Comparison of ENCODE assay signal across 22 mouse cellular contexts in genomic region chr13:83666179-83666578, GRCm38 (mm10).
DNase-seq lines count a peak whose midpoint lies in the region; ATAC-seq and TF ChIP-seq lines count a peak whose summit lies in the region.
"Had no signal": no experiment of that assay in that cellular context is flagged by ENCODE, and none has a peak within 500 bp of the region (broad histone marks: within the 10 kb centered on the region; RNA-seq: fewer than 3 reads in every experiment).

No protein-coding gene starts in this region.

- no peak for DNase-seq in forebrain, embryonic 10.5 days (ENCODE audit: extremely low spot score, low spot score)
- DNase-seq in left cerebral cortex, adult 2 months (ENCODE audit: extremely low spot score in 1 of 2, low spot score in 2 of 2) = no peak
- no peak for DNase-seq in left cerebral cortex, adult 18-20 months (ENCODE audit: low spot score in 2 of 2)
- DNase-seq in forebrain, postnatal 0 days = peak; percentile 71
- DNase-seq in adrenal gland, postnatal 36 days = no peak
- DNase-seq: adrenal gland, adult 2 months; adrenal gland, postnatal 14 days; cerebellum, adult 18-20 months; cerebellum, adult 9-10 months; cerebellum, postnatal 14 days; gastrocnemius, postnatal 25 days; heart, adult 18-20 months; heart, postnatal 10 days; heart, postnatal 36 days had no signal

- no peaks in the 10 kb centered on the region for H3K27me3 ChIP-seq in forebrain, embryonic 15.5 days
- H3K27me3 ChIP-seq in forebrain, embryonic 10.5 days (ENCODE audit: poor library complexity, severe bottlenecking) = no peaks in the 10 kb centered on the region
- H3K27me3 ChIP-seq in forebrain, postnatal 0 days (ENCODE audit: insufficient read depth, low read length) = no peaks in the 10 kb centered on the region
- H3K27me3 ChIP-seq: heart, embryonic 12.5 days; heart, embryonic 15.5 days; hindbrain, embryonic 13.5 days; intestine, embryonic 15.5 days had no signal

- no peak overlapping the region for H3K9ac ChIP-seq in forebrain, embryonic 15.5 days (replicated peaks)
- H3K9ac ChIP-seq in forebrain, postnatal 0 days = no peak overlapping the region
- H3K9ac ChIP-seq: heart, embryonic 12.5 days; heart, embryonic 15.5 days; hindbrain, embryonic 13.5 days; intestine, embryonic 15.5 days had no signal

- TF ChIP-seq CTCF in left cerebral cortex, adult 2 months (IDR thresholded peaks at IDR 0.05) = no peak
- TF ChIP-seq CTCF in forebrain, postnatal 0 days (IDR thresholded peaks at IDR 0.05; ENCODE audit: low read depth) = no peak

- peak overlapping the region; percentile 78 for H3K27ac ChIP-seq in forebrain, embryonic 15.5 days (replicated peaks)
- H3K27ac ChIP-seq in forebrain, embryonic 10.5 days = no peak overlapping the region
- H3K27ac ChIP-seq in left cerebral cortex, adult 2 months = peak overlapping the region; percentile 62
- peak overlapping the region; percentile 62 for H3K27ac ChIP-seq in forebrain, postnatal 0 days (ENCODE audit: low read depth, low read length)
- H3K27ac ChIP-seq: heart, embryonic 15.5 days; hindbrain, embryonic 10.5 days; hindbrain, embryonic 13.5 days; intestine, embryonic 15.5 days had no signal

- no peak overlapping the region for H3K4me2 ChIP-seq in forebrain, embryonic 15.5 days (replicated peaks)
- no peak overlapping the region for H3K4me2 ChIP-seq in forebrain, postnatal 0 days (ENCODE audit: low read depth)
- H3K4me2 ChIP-seq: heart, embryonic 12.5 days; heart, embryonic 15.5 days; hindbrain, embryonic 13.5 days; intestine, embryonic 15.5 days had no signal

- H3K4me1 ChIP-seq in forebrain, embryonic 15.5 days = peaks cover 21% of the 10 kb centered on the region
- H3K4me1 ChIP-seq in forebrain, embryonic 10.5 days = peaks cover 14% of the 10 kb centered on the region
- peaks cover 3% of the 10 kb centered on the region; the same call in 1 of the 2 replicates for H3K4me1 ChIP-seq in forebrain, postnatal 0 days (ENCODE audit: insufficient read depth)
- H3K4me1 ChIP-seq: heart, embryonic 12.5 days; heart, embryonic 15.5 days; hindbrain, embryonic 10.5 days; intestine, embryonic 15.5 days had no signal

- ATAC-seq in forebrain, embryonic 15.5 days (replicated peaks) = peak; percentile 53
- ATAC-seq in forebrain, postnatal 0 days = peak; percentile 16; the same call in 1 of the 2 replicates
- ATAC-seq: CD4-positive, CD25-positive, alpha-beta regulatory T cell, adult 4 months; hindbrain, embryonic 16.5 days; intestine, embryonic 15.5 days had no signal

- no peak overlapping the region for H3K4me3 ChIP-seq in forebrain, embryonic 15.5 days
- H3K4me3 ChIP-seq in forebrain, embryonic 10.5 days = no peak overlapping the region
- no peak overlapping the region for H3K4me3 ChIP-seq in left cerebral cortex, adult 2 months
- H3K4me3 ChIP-seq in forebrain, postnatal 0 days (ENCODE audit: low read depth, low read length) = no peak overlapping the region
- H3K4me3 ChIP-seq: heart, embryonic 12.5 days; heart, embryonic 15.5 days; hindbrain, embryonic 10.5 days; hindbrain, embryonic 13.5 days; intestine, embryonic 15.5 days had no signal

- 55% methylated on average over 7 of the region's 7 CpGs for WGBS in forebrain, embryonic 15.5 days
- 92% methylated on average over 7 of the region's 7 CpGs for WGBS in forebrain, embryonic 10.5 days
- 53% methylated on average over 7 of the region's 7 CpGs for WGBS in forebrain, postnatal 0 days

- H3K9me3 ChIP-seq in forebrain, embryonic 15.5 days = no peaks in the 10 kb centered on the region
- no peaks in the 10 kb centered on the region for H3K9me3 ChIP-seq in forebrain, embryonic 10.5 days
- H3K9me3 ChIP-seq in forebrain, postnatal 0 days (ENCODE audit: low read length) = no peaks in the 10 kb centered on the region
- H3K9me3 ChIP-seq: heart, embryonic 12.5 days; heart, embryonic 15.5 days; hindbrain, embryonic 10.5 days; hindbrain, embryonic 13.5 days; intestine, embryonic 15.5 days had no signal

- H3K36me3 ChIP-seq in forebrain, embryonic 15.5 days = no peaks in the 10 kb centered on the region
- no peaks in the 10 kb centered on the region for H3K36me3 ChIP-seq in forebrain, embryonic 10.5 days (replicated peaks)
- H3K36me3 ChIP-seq in forebrain, postnatal 0 days (ENCODE audit: insufficient read depth) = peaks cover 3% of the 10 kb centered on the region; the same call in 1 of the 2 replicates
- H3K36me3 ChIP-seq: hindbrain, embryonic 10.5 days; hindbrain, embryonic 13.5 days; intestine, embryonic 15.5 days had no signal

- intact Hi-C loops in left cerebral cortex, adult 2 months (cut with DNase I) = no loop called here
